Mouse (Mus musculus): Measurements from ENCODE around the gene Ntrk2. TPM values are rescaled to one million over a fixed set of nuclear protein-coding genes. Genes with fewer than 3 reads are reported as not detected.
A peak's percentile ranks its signal among the peaks of the same experiment; 100 is the strongest.
"Not testable (repeated sequence)": the region's sequence is repeated elsewhere in the genome, so short reads cannot be mapped to it uniquely, and the experiment has no call there.

The Ntrk2 gene
- polyA plus RNA-seq, 1 experiment from 2014 or later: 39.8 TPM

DNA sequence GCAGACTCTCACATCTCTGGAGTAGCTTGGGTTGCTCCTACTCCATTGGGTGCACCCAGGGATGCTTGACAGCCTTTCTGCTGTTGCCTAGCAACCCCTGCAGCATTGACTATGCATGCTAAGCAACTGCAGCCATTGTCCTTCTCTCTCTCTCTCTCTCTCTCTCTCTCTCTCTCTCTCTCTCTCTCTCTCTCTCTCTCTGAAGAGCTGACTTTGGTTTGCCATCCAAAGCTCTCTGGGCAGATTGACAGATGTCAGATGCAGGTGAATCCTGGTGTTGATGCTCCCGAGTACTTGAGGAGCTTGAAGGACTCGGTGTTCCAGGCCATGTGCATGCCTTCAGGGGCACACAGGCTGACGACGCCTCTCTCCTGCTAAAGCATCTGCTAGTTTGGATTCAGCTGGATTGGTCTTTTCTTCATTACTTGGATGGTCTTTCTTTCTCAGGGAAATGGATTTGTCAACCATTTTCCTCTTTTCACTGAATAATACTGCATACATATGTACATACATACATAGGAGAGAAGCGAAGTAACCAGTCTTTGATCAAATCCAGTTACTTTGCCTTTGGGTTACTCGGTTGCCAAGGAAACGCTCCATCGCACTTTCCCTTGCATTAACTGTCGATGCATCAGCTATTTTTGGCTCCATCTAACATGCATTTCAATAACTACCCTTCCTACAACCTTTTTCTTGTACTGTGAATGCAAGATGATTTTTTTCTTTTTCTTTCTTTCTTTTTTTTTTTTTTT lies 234.8 kb downstream of the Ntrk2 start:
- peak; percentile 85 for DNase-seq (ENCODE audit: low spot score)
- H3K4me3 ChIP-seq: peak overlapping the region; percentile 16
- 0 out of 2 replicates have a peak, but pooled peaks cover 5% of the 10 kb centered on the region for H3K27me3 ChIP-seq (ENCODE audit: insufficient read depth, poor library complexity, severe bottlenecking)
- H3K9me3 ChIP-seq: no peaks in the 10 kb centered on the region
- 43% methylated on average over 9 of the region's 9 CpGs for WGBS
- no peaks in the 10 kb centered on the region for H3K36me3 ChIP-seq
- peak overlapping the region; percentile 87 for H3K27ac ChIP-seq
- peaks cover 38% of the 10 kb centered on the region for H3K4me1 ChIP-seq (replicated peaks)

DNA sequence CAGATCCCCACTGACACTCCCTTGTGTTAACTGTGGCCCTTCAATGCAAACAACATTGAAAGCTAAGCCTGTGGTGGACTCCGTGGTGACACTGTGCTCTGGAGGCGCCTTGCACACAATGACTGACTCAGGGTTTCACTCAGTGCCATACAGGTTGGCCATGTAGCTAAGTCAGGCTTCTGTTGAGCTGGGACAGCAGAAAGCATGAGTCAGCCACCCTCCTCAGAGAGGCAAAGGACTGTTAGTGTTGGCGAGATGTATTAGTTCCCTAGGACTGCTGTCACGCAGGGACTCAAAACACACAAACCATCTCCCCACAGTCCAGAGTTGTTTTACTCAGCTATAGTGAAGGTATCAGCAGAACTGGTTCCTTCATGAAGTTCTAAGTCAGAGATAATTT lies 245.8 kb downstream of the Ntrk2 start:
- Histone ChIP-seq H3K36me3 (no peaks in the 10 kb centered on the region), H3K27me3 (ENCODE audit: insufficient read depth, poor library complexity, severe bottlenecking) (peaks cover 5% of the 10 kb centered on the region; the same call in 1 of the 2 replicates), H3K4me1 (replicated peaks) (no peaks in the 10 kb centered on the region), H3K27ac (no peak overlapping the region), H3K9me3 (no peaks in the 10 kb centered on the region), H3K4me3 (no peak overlapping the region)
- no peak for DNase-seq (ENCODE audit: low spot score)
- WGBS: 77% methylated on average over 4 of the region's 4 CpGs

DNA sequence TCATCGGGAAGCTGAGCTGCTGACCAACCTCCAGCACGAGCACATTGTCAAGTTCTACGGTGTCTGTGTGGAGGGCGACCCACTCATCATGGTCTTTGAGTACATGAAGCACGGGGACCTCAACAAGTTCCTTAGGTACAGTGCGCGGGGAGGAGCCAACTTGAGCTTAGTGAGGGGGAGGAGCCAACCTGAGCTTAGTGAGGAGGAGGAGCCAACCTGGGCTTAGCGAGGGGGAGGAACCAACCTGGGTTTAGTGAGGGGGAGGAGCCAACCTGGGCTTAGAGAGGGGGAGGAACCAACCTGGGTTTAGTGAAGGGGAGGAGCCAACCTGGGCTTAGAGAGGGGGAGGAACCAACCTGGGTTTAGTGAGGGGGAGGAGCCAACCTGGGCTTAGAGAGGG lies 248.0 kb downstream of the Ntrk2 start:
- WGBS: 88% methylated on average over 8 of the region's 8 CpGs
- not testable (repeated sequence) for H3K4me1 ChIP-seq (replicated peaks)

DNA sequence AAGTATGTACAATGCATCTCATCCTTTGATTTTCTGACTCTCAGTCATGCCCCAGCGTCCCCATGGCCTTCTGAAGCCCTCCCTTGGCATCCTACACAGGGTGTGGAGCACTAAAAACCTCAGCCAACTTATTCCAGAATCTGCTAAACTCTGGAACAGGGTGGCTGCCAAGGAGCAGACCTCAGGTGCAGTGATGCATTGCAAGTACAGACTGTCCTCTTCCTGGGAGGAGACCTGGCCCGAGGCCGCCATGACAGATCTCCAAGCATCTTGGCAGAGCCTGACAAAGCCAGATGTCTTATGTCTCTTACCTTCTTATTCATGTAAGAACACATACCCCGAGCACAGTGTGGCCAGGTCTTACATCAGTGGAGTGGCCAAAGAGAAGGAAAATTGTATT lies 250.5 kb downstream of the Ntrk2 start:
- Histone ChIP-seq H3K4me1 (replicated peaks) (peaks cover 9% of the 10 kb centered on the region), H3K9me3 (no peaks in the 10 kb centered on the region), H3K36me3 (no peaks in the 10 kb centered on the region), H3K4me3 (no peak overlapping the region), H3K27me3 (ENCODE audit: insufficient read depth, poor library complexity, severe bottlenecking) (peaks cover 13% of the 10 kb centered on the region; the same call in 1 of the 2 replicates), H3K27ac (no peak overlapping the region)
- no peak for DNase-seq (ENCODE audit: low spot score)
- WGBS: 86% methylated on average over 4 of the region's 4 CpGs

More for the DNA sequence above, 248.0 kb downstream of the Ntrk2 start:
- H3K9me3 ChIP-seq; H3K27ac ChIP-seq; DNase-seq (ENCODE audit: low spot score); H3K4me3 ChIP-seq; H3K36me3 ChIP-seq; H3K27me3 ChIP-seq (ENCODE audit: insufficient read depth, poor library complexity, severe bottlenecking): not testable (repeated sequence)

DNA sequence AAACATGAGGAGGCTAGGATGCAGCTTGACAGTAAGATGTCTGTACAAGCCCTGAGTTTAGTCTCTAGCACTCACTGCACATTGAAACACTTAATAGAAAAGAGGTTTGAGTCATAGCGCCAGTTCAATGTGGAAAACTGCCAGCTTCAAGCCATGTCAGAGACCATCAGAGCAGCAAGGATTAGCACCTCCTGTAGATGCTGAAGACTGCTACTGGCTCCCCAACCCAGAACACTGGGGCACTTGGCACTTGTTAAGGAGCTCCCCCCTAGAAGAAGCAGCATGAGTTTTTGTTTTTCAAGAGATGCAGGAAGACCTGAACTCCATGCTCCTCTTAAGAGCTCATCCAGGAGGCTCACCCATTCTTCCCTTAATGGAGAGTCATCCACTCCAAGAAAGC lies 251.5 kb downstream of the Ntrk2 start:
- Histone ChIP-seq H3K27me3 (ENCODE audit: insufficient read depth, poor library complexity, severe bottlenecking) (peaks cover 13% of the 10 kb centered on the region; the same call in 1 of the 2 replicates), H3K4me3 (no peak overlapping the region), H3K9me3 (no peaks in the 10 kb centered on the region), H3K4me1 (replicated peaks) (peaks cover 9% of the 10 kb centered on the region), H3K27ac (no peak overlapping the region), H3K36me3 (no peaks in the 10 kb centered on the region)
- no peak for DNase-seq (ENCODE audit: low spot score)
- 91% methylated on average over 1 of the region's 1 CpGs for WGBS

DNA sequence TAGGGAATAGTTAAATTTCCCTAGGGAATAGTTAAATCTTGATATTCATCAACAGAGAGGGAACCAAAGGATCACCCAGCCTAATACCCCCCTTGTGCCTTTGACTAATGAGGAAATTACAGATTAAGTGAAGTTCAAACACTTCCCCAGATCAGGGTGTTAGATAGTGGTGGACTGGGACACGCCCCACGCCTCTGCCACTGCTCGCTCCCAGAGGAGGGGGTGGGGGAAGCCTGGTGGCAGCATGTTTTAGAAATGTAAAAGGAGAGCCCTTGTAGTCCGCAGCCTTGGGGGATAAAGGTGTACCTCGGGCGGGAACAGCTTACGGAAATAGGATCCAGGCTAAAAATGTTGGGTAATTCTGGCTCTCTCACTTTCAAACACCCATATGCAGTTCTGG lies 252.7 kb downstream of the Ntrk2 start:
- no peak overlapping the region for H3K4me3 ChIP-seq
- no peaks in the 10 kb centered on the region for H3K36me3 ChIP-seq
- H3K27ac ChIP-seq: no peak overlapping the region
- H3K27me3 ChIP-seq (ENCODE audit: insufficient read depth, poor library complexity, severe bottlenecking): peaks cover 13% of the 10 kb centered on the region; the same call in 1 of the 2 replicates
- no peaks in the 10 kb centered on the region for H3K9me3 ChIP-seq
- peaks cover 9% of the 10 kb centered on the region for H3K4me1 ChIP-seq (replicated peaks)
- no peak for DNase-seq (ENCODE audit: low spot score)
- 33% methylated on average over 7 of the region's 7 CpGs for WGBS

DNA sequence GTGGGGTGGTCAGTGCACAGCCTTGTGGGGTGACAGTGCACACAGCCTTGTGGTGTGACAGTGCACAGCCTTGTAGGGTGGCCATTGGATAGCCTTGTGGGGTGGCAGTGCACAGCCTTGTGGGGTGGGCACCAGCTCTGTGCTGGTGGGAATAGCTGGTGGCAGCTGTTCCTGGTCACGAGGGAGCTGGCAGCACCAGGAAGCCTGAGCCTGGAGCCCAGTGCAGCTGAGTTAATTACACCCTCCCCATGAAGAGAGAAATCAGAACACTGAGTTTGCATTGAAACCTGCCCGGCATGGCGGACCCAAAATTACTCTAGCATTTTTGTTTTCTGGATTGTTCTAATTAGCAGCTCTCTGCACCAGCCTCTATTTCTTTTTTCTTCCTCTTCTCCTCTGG lies 259.3 kb downstream of the Ntrk2 start:
- 85% methylated on average over 3 of the region's 3 CpGs for WGBS

DNA sequence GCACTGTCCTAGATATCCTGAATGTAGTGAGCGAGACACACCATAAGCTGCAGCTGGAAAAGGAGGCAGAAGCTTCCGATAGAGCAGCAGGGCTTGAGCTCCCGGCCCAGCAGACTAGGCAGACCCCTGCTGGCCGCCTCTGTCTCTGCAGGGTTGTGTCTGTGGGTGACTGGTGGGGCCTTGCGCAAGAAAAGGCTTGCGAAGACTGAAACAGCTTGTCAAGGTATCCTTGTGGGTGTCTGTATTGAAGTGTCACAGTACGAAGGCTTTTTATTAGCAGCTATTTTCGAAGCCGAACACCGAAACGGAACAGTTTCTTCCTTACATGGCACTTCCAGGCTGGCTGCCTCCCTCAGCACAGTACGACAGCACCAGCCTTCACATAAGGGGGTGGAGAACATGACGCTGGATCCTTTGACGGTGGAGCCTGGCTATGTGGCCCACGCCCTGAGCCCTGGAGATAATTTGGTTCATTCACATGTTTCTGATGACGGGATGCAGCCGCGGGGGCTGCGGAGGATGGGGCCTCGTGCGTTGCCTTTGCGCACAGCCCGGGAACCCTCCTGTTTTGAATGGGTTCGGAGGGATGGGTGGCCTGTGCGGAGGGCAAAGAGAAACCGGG lies 267.4 kb downstream of the Ntrk2 start:
- no peaks in the 10 kb centered on the region for H3K9me3 ChIP-seq
- peaks cover 61% of the 10 kb centered on the region for H3K27me3 ChIP-seq (ENCODE audit: insufficient read depth, poor library complexity, severe bottlenecking)
- peak overlapping the region; percentile 75 for H3K27ac ChIP-seq
- 23% methylated on average over 26 of the region's 26 CpGs for WGBS
- H3K36me3 ChIP-seq: no peaks in the 10 kb centered on the region
- peak; percentile 87 for DNase-seq (ENCODE audit: low spot score)
- peaks cover 19% of the 10 kb centered on the region for H3K4me1 ChIP-seq (replicated peaks)
- H3K4me3 ChIP-seq: peak overlapping the region; percentile 36

More for the DNA sequence above, 259.3 kb downstream of the Ntrk2 start:
- Histone ChIP-seq H3K27ac (no peak overlapping the region), H3K9me3 (no peaks in the 10 kb centered on the region), H3K36me3 (no peaks in the 10 kb centered on the region), H3K4me3 (no peak overlapping the region), H3K27me3 (ENCODE audit: insufficient read depth, poor library complexity, severe bottlenecking) (peaks cover 4% of the 10 kb centered on the region), H3K4me1 (replicated peaks) (0 out of 2 replicates have a peak, but pooled peaks cover 3% of the 10 kb centered on the region)
- no peak for DNase-seq (ENCODE audit: low spot score)

DNA sequence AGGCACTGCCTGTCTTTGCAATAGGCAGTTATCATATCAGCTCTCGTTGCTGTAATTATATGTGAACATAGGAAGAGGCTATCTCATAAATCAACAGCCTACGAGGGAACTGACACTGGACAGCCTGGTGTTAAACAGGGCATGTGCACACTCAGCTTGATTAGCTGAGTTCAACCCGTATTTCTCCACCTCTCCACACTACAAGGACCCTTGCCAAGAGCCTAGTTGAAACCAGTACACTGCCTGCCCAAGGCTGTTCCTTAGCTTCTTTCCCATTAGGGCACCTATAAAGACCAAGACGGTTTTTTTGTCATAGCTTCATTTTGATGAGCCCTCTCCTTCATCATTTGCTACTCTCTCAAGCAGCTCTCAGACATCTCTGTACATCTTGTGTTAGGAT lies 270.1 kb downstream of the Ntrk2 start:
- Histone ChIP-seq H3K36me3 (no peaks in the 10 kb centered on the region), H3K27ac (no peak overlapping the region), H3K27me3 (ENCODE audit: insufficient read depth, poor library complexity, severe bottlenecking) (peaks cover 57% of the 10 kb centered on the region), H3K9me3 (no peaks in the 10 kb centered on the region), H3K4me1 (replicated peaks) (peaks cover 29% of the 10 kb centered on the region), H3K4me3 (no peak overlapping the region)
- DNase-seq (ENCODE audit: low spot score): no peak
- 82% methylated on average over 4 of the region's 4 CpGs for WGBS

DNA sequence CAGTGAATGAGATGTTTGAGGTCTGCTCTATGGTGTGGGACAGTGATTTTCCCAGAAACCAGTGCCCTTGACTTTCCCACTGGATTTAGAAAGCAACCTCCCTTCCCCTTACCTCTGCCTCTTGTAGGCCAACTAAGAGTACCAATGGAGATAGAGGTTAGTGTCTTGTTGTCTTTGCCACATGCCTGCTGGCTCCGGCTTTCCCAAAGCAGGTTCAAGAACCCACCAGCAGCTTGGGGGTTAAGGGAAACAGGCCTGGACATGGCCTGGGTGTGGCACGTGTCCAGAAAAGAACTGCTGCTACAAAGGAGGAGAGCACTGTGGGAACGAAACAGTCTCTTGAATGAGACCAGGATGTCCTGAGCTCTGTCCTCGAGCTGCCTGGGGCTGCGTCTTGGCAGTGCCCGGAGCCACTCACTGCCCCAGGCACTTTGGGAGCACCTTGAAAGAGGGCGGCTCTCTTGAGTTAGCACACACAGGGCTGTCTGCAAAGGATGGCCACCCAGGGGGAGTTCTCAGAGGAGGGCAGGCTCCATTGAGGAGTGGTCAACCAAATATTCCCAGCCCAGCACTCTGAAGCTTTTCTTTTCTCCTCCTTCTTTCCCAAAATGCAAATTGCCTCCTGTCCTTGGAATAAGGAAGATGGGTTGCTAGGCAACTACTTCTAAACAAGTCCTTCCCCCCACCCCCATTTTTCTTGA lies 273.5 kb downstream of the Ntrk2 start:
- peak; percentile 53 for DNase-seq (ENCODE audit: low spot score)
- Histone ChIP-seq H3K4me3 (no peak overlapping the region), H3K4me1 (replicated peaks) (peaks cover 16% of the 10 kb centered on the region), H3K36me3 (no peaks in the 10 kb centered on the region), H3K27ac (peak overlapping the region; percentile 83), H3K27me3 (ENCODE audit: insufficient read depth, poor library complexity, severe bottlenecking) (peaks cover 44% of the 10 kb centered on the region), H3K9me3 (no peaks in the 10 kb centered on the region)
- 30% methylated on average over 7 of the region's 7 CpGs for WGBS

DNA sequence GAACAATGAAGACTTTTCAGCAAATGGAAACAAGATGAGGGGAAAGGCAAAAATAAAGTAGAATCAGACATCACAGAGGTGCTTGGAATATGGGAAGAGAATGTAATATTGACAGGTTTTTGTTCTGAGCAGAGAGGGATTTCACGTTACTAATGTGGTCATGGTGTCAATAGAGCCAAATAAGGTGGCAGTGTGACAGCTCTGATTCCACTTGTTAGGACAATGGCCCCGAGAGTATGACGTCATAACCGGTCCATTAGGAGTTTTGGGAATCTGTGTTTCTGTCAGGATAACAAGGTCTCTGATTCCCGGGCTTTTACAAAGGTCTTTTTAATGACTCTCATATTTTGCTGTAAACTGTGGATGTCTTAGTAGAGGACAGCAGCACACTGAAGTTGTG lies 274.1 kb downstream of the Ntrk2 start:
- peaks cover 16% of the 10 kb centered on the region for H3K4me1 ChIP-seq (replicated peaks)
- H3K27me3 ChIP-seq (ENCODE audit: insufficient read depth, poor library complexity, severe bottlenecking): peaks cover 39% of the 10 kb centered on the region
- H3K36me3 ChIP-seq: no peaks in the 10 kb centered on the region
- DNase-seq (ENCODE audit: low spot score): peak; percentile 30
- no peaks in the 10 kb centered on the region for H3K9me3 ChIP-seq
- H3K4me3 ChIP-seq: no peak overlapping the region
- 54% methylated on average over 5 of the region's 5 CpGs for WGBS
- H3K27ac ChIP-seq: peak overlapping the region; percentile 83

DNA sequence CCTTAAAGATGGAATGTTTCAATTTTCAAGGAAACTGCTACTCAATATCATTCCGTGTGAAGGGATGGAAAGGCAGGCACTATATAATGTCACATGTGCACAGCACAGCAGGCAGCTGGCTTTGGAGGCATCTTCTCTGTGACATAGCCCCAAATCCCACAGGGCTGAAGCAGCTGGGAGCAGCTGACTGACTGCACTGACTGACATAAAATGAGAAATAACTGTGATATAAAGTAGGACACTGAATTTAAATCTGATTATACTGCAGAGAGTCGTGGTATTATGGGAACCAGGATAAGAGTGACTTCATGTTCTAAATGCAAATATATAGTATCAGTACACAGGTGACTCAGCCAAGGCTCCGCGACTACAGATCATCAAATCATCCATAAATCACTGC lies 282.6 kb downstream of the Ntrk2 start:
- no peak overlapping the region; the same call in 1 of the 2 replicates for H3K27ac ChIP-seq
- peaks cover 37% of the 10 kb centered on the region for H3K4me1 ChIP-seq (replicated peaks)
- H3K27me3 ChIP-seq (ENCODE audit: insufficient read depth, poor library complexity, severe bottlenecking): peaks cover 39% of the 10 kb centered on the region
- DNase-seq (ENCODE audit: low spot score): no peak
- H3K9me3 ChIP-seq: no peaks in the 10 kb centered on the region
- no peaks in the 10 kb centered on the region for H3K36me3 ChIP-seq
- 94% methylated on average over 4 of the region's 4 CpGs for WGBS
- H3K4me3 ChIP-seq: no peak overlapping the region

Measured in hindbrain, embryonic 10.5 days (tissue).